Mouse (Mus musculus) lung, postnatal 14 days (tissue): ENCODE data around the gene Tet2.

ENCODE experiments used
- DNase-seq: peaks from one replicate; pipeline ENCODE4 v3.0.0; 2021

Gene Tet2

GRCm38 (mm10) chr3:133435141-133435773 lies 109.7 kb downstream of the Tet2 start:
- no peak for DNase-seq

GRCm38 (mm10) chr3:133429394-133430173 lies 115.4 kb downstream of the Tet2 start:
- DNase-seq = no peak

GRCm38 (mm10) chr3:133428003-133428402 lies 116.9 kb downstream of the Tet2 start:
- no peak for DNase-seq

GRCm38 (mm10) chr3:133423073-133423472 lies 121.9 kb downstream of the Tet2 start:
- DNase-seq = no peak

GRCm38 (mm10) chr3:133414747-133415146 lies 130.2 kb downstream of the Tet2 start:
- DNase-seq = no peak
